Mouse (Mus musculus): ENCODE data around the gene Krt83. TPM values are rescaled to one million over a fixed set of nuclear protein-coding genes. Genes with fewer than 3 reads are reported as not detected.

The Krt83 gene
- polyA plus RNA-seq, 1 experiment from 2014 or later, result not detected

GRCm38 (mm10) chr15:101482056-101482455 is 9.3 kb downstream of the Krt83 start:
- Histone ChIP-seq H3K27me3 (replicated peaks; ENCODE audit: insufficient read depth, low read length) (no peaks in the 10 kb centered on the region), H3K4me2 (replicated peaks; ENCODE audit: low read depth, low read length) (no peak overlapping the region), H3K27ac (ENCODE audit: low read length) (no peak overlapping the region), H3K4me1 (ENCODE audit: insufficient read depth, low read depth, low read length) (no peaks in the 10 kb centered on the region), H3K9ac (replicated peaks; ENCODE audit: low read depth) (no peak overlapping the region), H3K4me3 (ENCODE audit: low read depth, low read length) (no peak overlapping the region), H3K9me3 (ENCODE audit: low read length) (no peaks in the 10 kb centered on the region), H3K36me3 (ENCODE audit: insufficient read depth, low read length) (no peaks in the 10 kb centered on the region)
- TF ChIP-seq EP300 (IDR thresholded peaks at IDR 0.05) (no peak), CTCF (IDR thresholded peaks at IDR 0.05) (no peak)
- 36% methylated on average over 4 of the region's 4 CpGs for WGBS
- ATAC-seq, result no peak
- DNase-seq (ENCODE audit: low spot score), result no peak

GRCm38 (mm10) chr15:101479666-101480060 is 11.6 kb downstream of the Krt83 start:
- H3K4me1 ChIP-seq (ENCODE audit: insufficient read depth, low read depth, low read length), result no peaks in the 10 kb centered on the region
- H3K36me3 ChIP-seq (ENCODE audit: insufficient read depth, low read length), result no peaks in the 10 kb centered on the region
- no peak overlapping the region for H3K27ac ChIP-seq (ENCODE audit: low read length)
- H3K9ac ChIP-seq (replicated peaks; ENCODE audit: low read depth), result no peak overlapping the region
- no peaks in the 10 kb centered on the region for H3K27me3 ChIP-seq (replicated peaks; ENCODE audit: insufficient read depth, low read length)
- TF ChIP-seq EP300 (IDR thresholded peaks at IDR 0.05) (no peak), CTCF (IDR thresholded peaks at IDR 0.05) (no peak)
- ATAC-seq (no peak), DNase-seq (ENCODE audit: low spot score) (no peak)
- H3K9me3 ChIP-seq (ENCODE audit: low read length), result no peaks in the 10 kb centered on the region
- H3K4me3 ChIP-seq (ENCODE audit: low read depth, low read length), result peak overlapping the region; percentile 19; the same call in 1 of the 2 replicates
- WGBS, result 30% methylated on average over 11 of the region's 11 CpGs
- peak overlapping the region; percentile 49 for H3K4me2 ChIP-seq (replicated peaks; ENCODE audit: low read depth, low read length)

GRCm38 (mm10) chr15:101479007-101479665 is 12.2 kb downstream of the Krt83 start:
- H3K4me1 ChIP-seq (ENCODE audit: insufficient read depth, low read depth, low read length), result no peaks in the 10 kb centered on the region
- no peaks in the 10 kb centered on the region for H3K9me3 ChIP-seq (ENCODE audit: low read length)
- ATAC-seq, result peak; percentile 75
- no peaks in the 10 kb centered on the region for H3K36me3 ChIP-seq (ENCODE audit: insufficient read depth, low read length)
- no peak overlapping the region for H3K9ac ChIP-seq (replicated peaks; ENCODE audit: low read depth)
- no peaks in the 10 kb centered on the region for H3K27me3 ChIP-seq (replicated peaks; ENCODE audit: insufficient read depth, low read length)
- WGBS, result 6% methylated on average over 31 of the region's 31 CpGs
- DNase-seq (ENCODE audit: low spot score), result peak; percentile 55
- no peak for TF ChIP-seq EP300 (IDR thresholded peaks at IDR 0.05)
- TF ChIP-seq CTCF (IDR thresholded peaks at IDR 0.05), result peak; percentile 76
- H3K4me3 ChIP-seq (ENCODE audit: low read depth, low read length), result peak overlapping the region; percentile 19; the same call in 1 of the 2 replicates
- peak overlapping the region; percentile 49 for H3K4me2 ChIP-seq (replicated peaks; ENCODE audit: low read depth, low read length)
- H3K27ac ChIP-seq (ENCODE audit: low read length), result no peak overlapping the region

- Histone ChIP-seq H3K9me3 (ENCODE audit: low read length) (no peaks in the 10 kb centered on the region), H3K4me1 (ENCODE audit: insufficient read depth, low read depth, low read length) (no peaks in the 10 kb centered on the region), H3K4me3 (ENCODE audit: low read depth, low read length) (no peak within 1 kb of the TSS), H3K4me2 (replicated peaks; ENCODE audit: low read depth, low read length) (no peak within 1 kb of the TSS), H3K36me3 (ENCODE audit: insufficient read depth, low read length) (no peaks in the 10 kb centered on the region), H3K9ac (replicated peaks; ENCODE audit: low read depth) (no peak within 1 kb of the TSS), H3K27me3 (replicated peaks; ENCODE audit: insufficient read depth, low read length) (no peaks in the 10 kb centered on the region), H3K27ac (ENCODE audit: low read length) (no peak within 1 kb of the TSS)
- DNase-seq (ENCODE audit: low spot score) (peak; percentile 75), ATAC-seq (peak; percentile 47; the same call in 1 of the 2 replicates)
- WGBS, result 25% methylated on average over 10 of the region's 10 CpGs
- no peak for TF ChIP-seq EP300 (IDR thresholded peaks at IDR 0.05)
- TF ChIP-seq CTCF (IDR thresholded peaks at IDR 0.05), result no peak
These were observed 18.3 kb downstream of the Krt83 start, which contains the start of gene Krt86 for GRCm38 (mm10) chr15:101472952-101473528. Gene Krt86, plus strand, starts transcription at chr15:101473478.

GRCm38 (mm10) chr15:101469093-101469492 is 22.2 kb downstream of the Krt83 start:
- TF ChIP-seq EP300 (IDR thresholded peaks at IDR 0.05) (no peak), CTCF (IDR thresholded peaks at IDR 0.05) (no peak)
- ATAC-seq, result no peak
- Histone ChIP-seq H3K9ac (replicated peaks; ENCODE audit: low read depth) (no peak overlapping the region), H3K27ac (ENCODE audit: low read length) (no peak overlapping the region), H3K4me3 (ENCODE audit: low read depth, low read length) (no peak overlapping the region), H3K27me3 (replicated peaks; ENCODE audit: insufficient read depth, low read length) (no peaks in the 10 kb centered on the region), H3K36me3 (ENCODE audit: insufficient read depth, low read length) (no peaks in the 10 kb centered on the region), H3K4me2 (replicated peaks; ENCODE audit: low read depth, low read length) (no peak overlapping the region), H3K4me1 (ENCODE audit: insufficient read depth, low read depth, low read length) (no peaks in the 10 kb centered on the region), H3K9me3 (ENCODE audit: low read length) (no peaks in the 10 kb centered on the region)
- WGBS, result 66% methylated on average over 4 of the region's 4 CpGs
- no peak for DNase-seq (ENCODE audit: low spot score)

GRCm38 (mm10) chr15:101463651-101464050 is 27.7 kb downstream of the Krt83 start, which contains the start of gene Krt81:
Gene Krt81, minus strand, starts transcription at chr15:101463751.
- Histone ChIP-seq H3K4me1 (ENCODE audit: insufficient read depth, low read depth, low read length) (no peaks in the 10 kb centered on the region), H3K9ac (replicated peaks; ENCODE audit: low read depth) (no peak within 1 kb of the TSS), H3K27ac (ENCODE audit: low read length) (no peak within 1 kb of the TSS), H3K4me3 (ENCODE audit: low read depth, low read length) (no peak within 1 kb of the TSS), H3K4me2 (replicated peaks; ENCODE audit: low read depth, low read length) (no peak within 1 kb of the TSS), H3K27me3 (replicated peaks; ENCODE audit: insufficient read depth, low read length) (no peaks in the 10 kb centered on the region), H3K36me3 (ENCODE audit: insufficient read depth, low read length) (no peaks in the 10 kb centered on the region), H3K9me3 (ENCODE audit: low read length) (no peaks in the 10 kb centered on the region)
- ATAC-seq (no peak), DNase-seq (ENCODE audit: low spot score) (no peak)
- 74% methylated on average over 13 of the region's 13 CpGs for WGBS
- TF ChIP-seq EP300 (IDR thresholded peaks at IDR 0.05) (no peak), CTCF (IDR thresholded peaks at IDR 0.05) (no peak)
